1 mouse cellular context compared by ENCODE assay signal in genomic region chrX:151016938-151017877, GRCm38 (mm10).
TF ChIP-seq lines count a peak whose summit lies in the region.

Gnl3l (minus strand) TSS chrX:151017322.

TF ChIP-seq in MEL, 35 proteins besides CTCF, POLR2A, EP300 and RAD21 (continued from another document):
- TF ChIP-seq USF1 (IDR thresholded peaks at IDR 0.05; ENCODE audit: low read depth, low read length) (peak; percentile 90), MAX (IDR thresholded peaks at IDR 0.05; ENCODE audit: low read length) (peak; percentile 90; the same call in 1 of the 2 replicates)
